Mouse (Mus musculus) liver, adult 2 months (tissue): ENCODE data around the gene Wdr27. TPM values are rescaled to one million over a fixed set of nuclear protein-coding genes. Genes with fewer than 3 reads are reported as not detected.

ENCODE experiments used
- DNase-seq: peaks from one replicate; pipeline ENCODE4 v3.0.0-alpha.2; 2011; ENCODE audit warnings: low read depth, low spot score; ENCODE audit errors: extremely low read depth
- H3K27ac ChIP-seq: fragments of 200-500 bp; replicated peaks from 2 replicates; pipeline ENCODE4 v1.5.1; 2012; ENCODE audit warnings: low read depth, mild to moderate bottlenecking, control low read depth, inconsistent platforms, low read length; ENCODE audit not compliant: insufficient read depth
- H3K27me3 ChIP-seq: fragments of 200-500 bp; 2 replicates; pipeline ENCODE4 v1.6.1; 2012; ENCODE audit warnings: mild to moderate bottlenecking, moderate library complexity, low read length, inconsistent platforms; ENCODE audit not compliant: control insufficient read depth, insufficient read depth
- H3K36me3 ChIP-seq: fragments of 200-500 bp; 2 replicates; pipeline ENCODE4 v1.6.1; 2012; ENCODE audit warnings: low read length, inconsistent platforms; ENCODE audit not compliant: control insufficient read depth, insufficient read depth
- H3K4me1 ChIP-seq: fragments of 200-500 bp; 2 replicates; pipeline ENCODE4 v1.6.1; 2011; ENCODE audit warnings: low read length; ENCODE audit not compliant: control insufficient read depth, insufficient read depth
- H3K4me3 ChIP-seq: fragments of 200-500 bp; 2 replicates; pipeline ENCODE4 v1.5.1; 2011; ENCODE audit warnings: low read depth, mild to moderate bottlenecking, control low read depth, low read length, moderate library complexity; ENCODE audit not compliant: insufficient read depth
- H3K79me2 ChIP-seq: fragments of 200-500 bp; 2 replicates; pipeline ENCODE4 v1.6.1; 2012; ENCODE audit warnings: inconsistent platforms, mild to moderate bottlenecking, low read length, moderate library complexity; ENCODE audit not compliant: control insufficient read depth, insufficient read depth
- H3K9ac ChIP-seq: fragments of 200-500 bp; 2 replicates; pipeline ENCODE4 v1.6.1; 2012; ENCODE audit warnings: low read depth, mild to moderate bottlenecking, control low read depth, inconsistent platforms, low read length
- CTCF ChIP-seq: fragments of 200-500 bp; IDR thresholded peaks from 2 replicates; pipeline ENCODE4 v1.5.1; 2011; ENCODE audit warnings: low read depth, low read length, control low read depth
- POLR2A ChIP-seq: fragments of 200-500 bp; IDR thresholded peaks from 2 replicates; pipeline ENCODE4 v1.6.1; 2011; ENCODE audit warnings: low read length, control low read depth; ENCODE audit not compliant: insufficient read depth; ENCODE audit errors: extremely low read depth
- WGBS: fragments of 180-500 bp; shearing (Covaris S2); methylation state at CpG from one replicate; pipeline ENCODE4 v1.1.7; 2018; 5-methylcytosine and 5-hydroxymethylcytosine counted together
- polyA plus RNA-seq: library from polyadenylated mRNA; depleted of rRNA; stranded (reverse); fragments of >200 nt; gene quantifications from 2 replicates; pipeline ENCODE4 v1.2.3, GENCODE M21; 2012; rRNA removed
- total RNA-seq: library from RNA; depleted of rRNA; stranded (reverse); fragments of >200 nt; gene quantifications from 2 replicates; pipeline ENCODE4 v1.2.3, GENCODE M21; 2014; rRNA removed

Wdr27 gene
- total and polyA plus RNA-seq, 2 experiments = 0.74 to 1.4 TPM

DNA sequence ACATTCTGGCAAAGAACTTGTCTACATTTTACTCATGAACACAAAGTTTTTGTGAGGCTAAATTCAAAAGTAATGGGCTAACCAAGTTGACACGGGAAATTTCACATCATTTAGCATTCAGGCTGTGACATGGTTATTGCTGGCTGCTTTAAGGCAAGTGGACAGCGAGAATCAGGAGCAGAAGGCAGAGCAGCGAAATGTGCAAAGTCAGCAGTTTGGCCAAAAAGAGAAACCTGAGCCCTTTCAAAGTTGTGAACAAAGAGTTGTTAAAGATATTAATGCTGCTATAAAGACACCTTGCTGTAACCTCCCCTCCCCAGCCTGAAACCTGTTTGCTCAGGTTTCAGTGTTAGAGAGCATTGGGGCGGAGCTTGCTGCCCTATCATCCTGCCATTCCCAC is 143.7 kb downstream of the Wdr27 start:
- Histone ChIP-seq H3K9ac (no peak overlapping the region), H3K36me3 (no peaks in the 10 kb centered on the region), H3K4me3 (no peak overlapping the region), H3K79me2 (no peaks in the 10 kb centered on the region), H3K4me1 (no peaks in the 10 kb centered on the region), H3K27ac (no peak overlapping the region), H3K27me3 (no peaks in the 10 kb centered on the region)
- no peak for DNase-seq
- 85% methylated on average over 4 of the region's 4 CpGs for WGBS
- TF ChIP-seq POLR2A (no peak), CTCF (no peak)

- H3K4me1 ChIP-seq = no peaks in the 10 kb centered on the region
- no peaks in the 10 kb centered on the region for H3K79me2 ChIP-seq
- H3K4me3 ChIP-seq = no peak overlapping the region
- WGBS = 90% methylated on average over 4 of the region's 4 CpGs
- DNase-seq = no peak
- TF ChIP-seq POLR2A (no peak), CTCF (no peak)
- H3K9ac ChIP-seq = no peak overlapping the region
- H3K36me3 ChIP-seq = no peaks in the 10 kb centered on the region
- H3K27me3 ChIP-seq = no peaks in the 10 kb centered on the region
- no peak overlapping the region for H3K27ac ChIP-seq
Measured at GRCm38 (mm10) chr17:14795074-14795473, 147.9 kb downstream of the Wdr27 start.

GRCm38 (mm10) chr17:14779356-14779755 is 163.6 kb downstream of the Wdr27 start:
- DNase-seq = no peak
- WGBS = 90% methylated on average over 5 of the region's 5 CpGs

DNA sequence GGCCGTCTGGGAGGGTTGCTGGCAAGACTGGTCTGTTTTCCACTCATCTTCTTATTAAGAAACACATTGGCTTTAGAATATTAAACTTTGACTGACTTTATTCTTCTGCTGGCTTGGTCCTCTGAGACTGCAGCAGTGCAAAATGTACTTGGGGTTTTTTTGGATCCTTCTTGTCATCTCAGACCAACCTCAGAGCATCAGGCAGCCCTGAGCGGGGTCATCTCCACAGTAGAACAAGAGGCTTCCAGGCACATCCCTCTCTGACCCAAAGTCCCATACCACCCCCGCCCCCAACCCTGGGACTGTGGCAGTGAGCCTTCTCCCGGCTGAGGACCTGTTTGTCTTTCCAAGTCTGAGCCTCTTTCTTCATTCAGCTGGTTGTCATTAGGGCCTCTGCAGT is 171.6 kb downstream of the Wdr27 start:
- Histone ChIP-seq H3K27me3 (no peaks in the 10 kb centered on the region), H3K79me2 (no peaks in the 10 kb centered on the region), H3K36me3 (no peaks in the 10 kb centered on the region), H3K27ac (no peak overlapping the region), H3K9ac (no peak overlapping the region), H3K4me3 (no peak overlapping the region), H3K4me1 (no peaks in the 10 kb centered on the region)
- WGBS = 69% methylated on average over 4 of the region's 4 CpGs
- no peak for DNase-seq
- TF ChIP-seq POLR2A (no peak), CTCF (no peak)

More at GRCm38 (mm10) chr17:14779356-14779755, 163.6 kb downstream of the Wdr27 start:
- H3K27me3 ChIP-seq = no peaks in the 10 kb centered on the region
- no peak overlapping the region for H3K4me3 ChIP-seq
- no peaks in the 10 kb centered on the region for H3K79me2 ChIP-seq
- TF ChIP-seq POLR2A (no peak), CTCF (no peak)
- H3K27ac ChIP-seq = no peak overlapping the region
- H3K4me1 ChIP-seq = no peaks in the 10 kb centered on the region
- H3K9ac ChIP-seq = no peak overlapping the region
- H3K36me3 ChIP-seq = no peaks in the 10 kb centered on the region

DNA sequence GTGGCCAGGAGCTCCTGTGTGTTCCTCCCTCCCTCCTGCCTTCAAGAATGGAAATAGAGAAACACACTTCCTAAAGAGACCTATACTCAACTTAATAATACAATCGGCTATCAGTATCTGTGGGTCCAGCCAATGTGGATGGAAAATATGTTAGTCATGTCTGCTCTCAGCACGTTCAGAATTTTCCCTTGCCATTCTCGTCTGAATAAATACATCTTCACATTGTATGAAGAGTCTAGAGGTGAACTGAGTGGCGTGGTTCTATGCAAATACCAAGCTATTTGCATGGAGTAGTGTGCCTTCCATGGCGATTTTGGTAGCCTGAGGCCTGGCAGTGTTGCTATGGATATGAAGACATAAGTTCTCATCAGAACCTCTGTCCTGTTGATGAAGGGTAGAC is 172.6 kb downstream of the Wdr27 start:
- Histone ChIP-seq H3K4me3 (no peak overlapping the region), H3K36me3 (no peaks in the 10 kb centered on the region), H3K27ac (no peak overlapping the region), H3K79me2 (no peaks in the 10 kb centered on the region), H3K4me1 (no peaks in the 10 kb centered on the region), H3K9ac (no peak overlapping the region), H3K27me3 (no peaks in the 10 kb centered on the region)
- DNase-seq = no peak
- TF ChIP-seq CTCF (no peak), POLR2A (no peak)
- WGBS = 69% methylated on average over 5 of the region's 5 CpGs

Other genes with a start within 250 kb of the Wdr27 start
- gene Thbs2, start 248.9 kb downstream of the Wdr27 start, total RNA-seq = 2.1 and 2.8 TPM in 2 replicates
- 0.92 and 1.1 TPM in 2 replicates for gene Thbs2, start 248.9 kb downstream of the Wdr27 start, polyA plus RNA-seq
- gene 1600012H06Rik, start within 50 bp of the Wdr27 start, total RNA-seq = 18.5 and 21.1 TPM in 2 replicates
- 16.7 and 17.4 TPM in 2 replicates for gene 1600012H06Rik, start within 50 bp of the Wdr27 start, polyA plus RNA-seq
- 14.0 and 14.4 TPM in 2 replicates for gene Phf10, start 18.1 kb upstream of the Wdr27 start, total RNA-seq
- gene Phf10, start 18.1 kb upstream of the Wdr27 start, polyA plus RNA-seq = 7.6 and 7.9 TPM in 2 replicates
- 6.6 and 7.4 TPM in 2 replicates for gene 9030025P20Rik, start 35.3 kb upstream of the Wdr27 start, total RNA-seq
- 3.5 and 4.6 TPM in 2 replicates for gene 9030025P20Rik, start 35.3 kb upstream of the Wdr27 start, polyA plus RNA-seq
- not detected in 2 replicates for gene Gm3417, start 35.6 kb upstream of the Wdr27 start, total RNA-seq
- gene Gm3417, start 35.6 kb upstream of the Wdr27 start, polyA plus RNA-seq = 0.54 TPM in 1 of 2 replicates, not detected in the other
- 5.6 and 7.1 TPM in 2 replicates for gene Gm3435, start 67.0 kb upstream of the Wdr27 start, total RNA-seq
- 0.67 and 1.3 TPM in 2 replicates for gene Gm3435, start 67.0 kb upstream of the Wdr27 start, polyA plus RNA-seq
- 53.6 and 59.1 TPM in 2 replicates for gene Ermard, start 98.0 kb upstream of the Wdr27 start, total RNA-seq
- gene Ermard, start 98.0 kb upstream of the Wdr27 start, polyA plus RNA-seq = 15.4 and 24.9 TPM in 2 replicates
- not detected in 2 replicates for gene Tcte3, start 98.3 kb upstream of the Wdr27 start, total RNA-seq
- not detected in 2 replicates for gene Tcte3, start 98.3 kb upstream of the Wdr27 start, polyA plus RNA-seq
- gene Gm3448, start 98.4 kb upstream of the Wdr27 start, total RNA-seq = 3.8 and 3.9 TPM in 2 replicates
- gene Gm3448, start 98.4 kb upstream of the Wdr27 start, polyA plus RNA-seq = 0.30 and 0.61 TPM in 2 replicates